Mouse (Mus musculus): ENCODE results near the gene Arhgef11. TPM values are rescaled to one million over a fixed set of nuclear protein-coding genes. Genes with fewer than 3 reads are reported as not detected.

Gene Arhgef11
- total RNA-seq, 2 experiments from 2014 or later, result 20.7 to 22.7 TPM

GRCm38 (mm10) chr3:87659692-87660429, 42.5 kb downstream of the Arhgef11 start:
- DNase-seq, result peak in 1 of 2 experiments; percentile 15
- intact Hi-C loops (cut with DNase I), result no loop called here

- DNase-seq, result no peak
- intact Hi-C loops (cut with DNase I), result no loop called here
Observed at GRCm38 (mm10) chr3:87660479-87660878, 43.1 kb downstream of the Arhgef11 start.

GRCm38 (mm10) chr3:87661291-87661690, 43.9 kb downstream of the Arhgef11 start:
- no peak for DNase-seq
- intact Hi-C loops (cut with DNase I), result no loop called here

GRCm38 (mm10) chr3:87718525-87718924, 101.2 kb downstream of the Arhgef11 start:
- intact Hi-C loops (cut with DNase I), result no loop called here
- DNase-seq, result no peak

- DNase-seq, result no peak
- intact Hi-C loops (cut with DNase I), result no loop called here
Observed at GRCm38 (mm10) chr3:87724556-87724955, 107.2 kb downstream of the Arhgef11 start.

- intact Hi-C loops (cut with DNase I), result no loop called here
- no peak for DNase-seq
Observed at GRCm38 (mm10) chr3:87725396-87726160, 108.2 kb downstream of the Arhgef11 start.

- intact Hi-C loops (cut with DNase I), result no loop called here
- DNase-seq, result no peak
Observed at GRCm38 (mm10) chr3:87726191-87726590, 108.8 kb downstream of the Arhgef11 start.

- DNase-seq, result no peak
- intact Hi-C loops (cut with DNase I), result no loop called here
Observed at GRCm38 (mm10) chr3:87728696-87729095, 111.3 kb downstream of the Arhgef11 start.

GRCm38 (mm10) chr3:87733098-87733497, 115.7 kb downstream of the Arhgef11 start:
- no peak for DNase-seq
- intact Hi-C loops (cut with DNase I), result no loop called here

- no peak for DNase-seq
- intact Hi-C loops (cut with DNase I), result no loop called here
Observed at GRCm38 (mm10) chr3:87733984-87734761, 116.8 kb downstream of the Arhgef11 start.

GRCm38 (mm10) chr3:87735335-87735734, 118.0 kb downstream of the Arhgef11 start:
- intact Hi-C loops (cut with DNase I), result no loop called here
- DNase-seq, result no peak

- intact Hi-C loops (cut with DNase I), result no loop called here
- no peak for DNase-seq
Observed at GRCm38 (mm10) chr3:87738906-87739305, 121.5 kb downstream of the Arhgef11 start.

- intact Hi-C loops (cut with DNase I), result no loop called here
- DNase-seq, result no peak
Observed at GRCm38 (mm10) chr3:87742013-87742412, 124.7 kb downstream of the Arhgef11 start.

GRCm38 (mm10) chr3:87742735-87743134, 125.4 kb downstream of the Arhgef11 start:
- intact Hi-C loops (cut with DNase I), result no loop called here
- DNase-seq, result no peak

- intact Hi-C loops (cut with DNase I), result no loop called here
Observed at GRCm38 (mm10) chr3:87743927-87744326, 126.6 kb downstream of the Arhgef11 start.

GRCm38 (mm10) chr3:87745036-87745659, 127.8 kb downstream of the Arhgef11 start:
- no peak for DNase-seq
- intact Hi-C loops (cut with DNase I), result no loop called here

More at GRCm38 (mm10) chr3:87743927-87744326, 126.6 kb downstream of the Arhgef11 start:
- no peak for DNase-seq

GRCm38 (mm10) chr3:87748431-87748830, 131.1 kb downstream of the Arhgef11 start, which contains the start of gene Lrrc71:
Lrrc71 (minus strand) TSS chr3:87748625.
- intact Hi-C loops (cut with DNase I), result no loop called here
- no peak for DNase-seq

- intact Hi-C loops (cut with DNase I), result no loop called here
- peak; percentile 62 to 72 for DNase-seq
Observed at GRCm38 (mm10) chr3:87749036-87749435, 131.7 kb downstream of the Arhgef11 start.

- no peak for DNase-seq
- intact Hi-C loops (cut with DNase I), result no loop called here
Observed at GRCm38 (mm10) chr3:87749977-87750376, 132.6 kb downstream of the Arhgef11 start.

GRCm38 (mm10) chr3:87752567-87752966, 135.2 kb downstream of the Arhgef11 start:
- intact Hi-C loops (cut with DNase I), result no loop called here
- DNase-seq, result no peak

All from heart, postnatal 14 days (tissue).